Mouse (Mus musculus): ENCODE measurements around the gene Spaar. TPM values are rescaled to one million over a fixed set of nuclear protein-coding genes. Genes with fewer than 3 reads are reported as not detected.

Gene Spaar
- 1 to 10 TPM in 2 of 4 experiments, under 1 TPM in 2; 0.50 to 1.2 (median 0.94) TPM for total RNA-seq (2022)

DNA sequence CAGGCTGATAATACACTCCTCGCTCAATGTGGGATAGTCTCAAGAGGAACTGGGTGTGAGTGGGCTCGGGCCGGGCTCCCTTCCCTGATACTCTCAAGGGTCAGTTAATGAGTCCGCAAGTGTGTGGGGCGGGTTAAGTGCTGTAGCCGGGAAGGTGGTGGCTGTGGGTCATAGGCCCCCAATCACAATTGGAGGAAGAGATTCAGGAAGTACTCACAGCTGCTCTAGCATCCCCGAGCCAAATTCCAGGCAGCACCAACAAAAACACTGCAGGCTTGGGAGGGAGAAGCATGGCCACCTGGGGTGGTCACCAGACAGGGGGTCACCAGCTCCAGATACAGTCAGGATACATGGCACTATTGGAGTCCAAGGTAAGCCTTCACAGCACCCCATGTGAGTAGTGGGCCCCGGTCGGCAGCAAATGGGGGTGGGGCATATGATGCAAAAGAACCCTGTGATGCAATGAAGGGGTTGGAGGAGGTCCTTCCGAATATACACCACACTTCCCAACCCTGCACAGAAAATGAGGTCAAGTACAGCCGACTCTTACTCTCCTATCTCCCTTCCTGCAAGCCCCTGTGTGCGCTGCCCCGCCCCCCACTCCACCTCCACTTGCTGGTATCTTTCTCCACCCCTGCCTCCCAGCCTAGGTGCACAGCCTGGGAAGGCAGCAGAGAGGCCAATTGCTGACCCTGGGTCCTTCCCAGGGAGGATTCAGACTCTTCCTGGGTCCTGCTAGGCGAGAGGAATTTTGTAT, at the start of gene Spaar:
Gene Spaar, plus strand, starts transcription at position 241 of the 757 bp plus-strand sequence.
- no peak for DNase-seq (ENCODE audit: low spot score in 2 of 2)

DNA sequence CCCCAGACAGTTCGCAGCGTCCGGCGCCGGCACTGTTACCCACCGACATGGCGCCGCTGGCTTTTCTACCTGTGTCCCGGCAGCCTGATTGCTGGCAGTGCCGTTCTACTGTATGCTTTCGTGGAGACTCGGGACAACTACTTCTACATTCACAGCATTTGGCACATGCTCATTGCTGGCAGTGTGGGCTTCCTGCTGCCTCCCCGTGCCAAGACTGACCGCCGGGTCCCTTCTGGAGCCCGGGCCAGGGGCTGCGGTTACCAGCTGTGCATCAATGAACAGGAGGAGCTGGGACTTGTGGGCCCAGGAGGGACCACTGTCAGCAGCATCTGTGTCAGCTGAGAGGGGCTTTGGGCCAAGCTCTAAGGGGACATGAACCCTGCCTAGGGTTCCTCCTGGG, 39.8 kb upstream of the Spaar start:
- DNase-seq (ENCODE audit: low spot score in 2 of 2) = no peak

DNA sequence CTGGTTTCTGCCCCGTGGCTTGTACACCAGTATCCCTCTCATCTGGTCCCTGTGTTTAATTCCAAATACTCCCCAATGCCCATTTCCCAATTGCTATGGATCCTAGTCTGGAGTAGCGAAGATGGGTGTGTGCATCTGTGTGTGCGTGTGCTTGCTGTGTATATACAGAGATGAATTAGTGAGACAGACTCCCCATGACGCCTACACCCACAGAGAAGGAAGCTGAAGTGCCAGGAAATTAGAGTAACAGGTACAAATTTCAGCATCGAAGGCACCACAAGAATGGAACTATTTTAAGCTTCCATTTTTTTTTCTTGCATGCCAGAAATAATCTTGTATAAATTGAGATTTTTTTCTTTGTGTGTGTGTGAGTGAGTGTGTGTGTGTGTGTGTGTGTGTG, 38.8 kb upstream of the Spaar start:
- DNase-seq (ENCODE audit: low spot score in 2 of 2) = no peak

DNA sequence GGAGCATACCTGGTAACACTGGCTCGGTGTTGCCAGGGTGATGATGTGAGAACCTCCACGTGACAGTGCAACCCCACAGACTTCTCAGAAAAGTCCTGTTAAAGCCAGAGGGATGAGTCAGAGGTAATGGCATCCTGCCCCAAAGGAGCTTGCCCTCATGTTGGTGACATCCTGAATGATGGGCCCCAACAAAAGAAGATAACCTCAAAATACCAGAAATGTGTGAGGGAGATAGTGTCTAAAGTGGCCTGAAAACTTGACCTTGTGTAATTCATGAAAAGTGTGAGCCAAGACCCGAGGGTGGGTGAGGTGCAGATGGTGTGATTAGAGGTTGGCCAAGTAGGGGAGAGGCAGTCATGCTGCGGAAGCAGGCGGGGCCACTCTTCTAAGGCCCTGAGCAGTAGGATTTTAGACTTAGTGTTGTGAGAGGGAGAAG, 36.0 kb upstream of the Spaar start:
- DNase-seq (ENCODE audit: low spot score in 2 of 2) = no peak

DNA sequence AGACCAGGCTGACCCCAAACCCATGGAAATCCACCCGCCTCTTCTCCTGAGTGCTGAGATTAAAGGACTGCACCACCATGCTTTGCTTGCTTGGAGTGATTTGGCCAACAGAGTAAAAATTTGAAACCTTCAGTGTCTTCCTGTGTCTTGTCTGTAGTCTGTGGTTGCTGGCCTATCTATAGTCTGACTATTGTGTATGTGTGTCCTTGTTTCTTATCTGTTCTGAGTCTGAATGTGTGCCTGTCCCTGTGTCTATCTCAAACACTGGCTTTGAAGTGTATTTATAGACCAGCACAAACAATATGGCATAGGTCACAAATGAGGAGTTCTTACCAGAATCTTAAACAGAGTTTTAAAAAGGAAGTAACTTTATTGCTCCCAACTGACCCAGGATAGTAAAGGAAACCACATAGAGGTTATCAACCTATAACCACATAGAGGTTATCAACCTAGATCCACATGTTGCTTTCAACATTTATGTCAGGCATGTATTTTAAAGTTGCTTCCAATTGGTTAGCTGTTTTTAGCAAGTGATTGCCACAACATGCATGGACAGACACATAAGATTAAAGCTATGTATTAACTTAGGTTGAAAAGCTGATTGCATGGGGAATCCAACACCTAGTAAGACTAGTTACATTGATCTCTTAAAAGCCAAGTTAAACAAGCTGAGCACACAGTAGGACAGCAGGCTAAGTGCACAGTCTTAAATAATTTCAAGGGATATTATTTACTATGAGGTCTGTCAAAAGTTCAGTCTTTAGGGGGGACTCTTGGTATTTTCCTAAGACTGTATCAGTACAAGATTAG, 35.2 kb upstream of the Spaar start:
- no peak for DNase-seq (ENCODE audit: low spot score in 2 of 2)

DNA sequence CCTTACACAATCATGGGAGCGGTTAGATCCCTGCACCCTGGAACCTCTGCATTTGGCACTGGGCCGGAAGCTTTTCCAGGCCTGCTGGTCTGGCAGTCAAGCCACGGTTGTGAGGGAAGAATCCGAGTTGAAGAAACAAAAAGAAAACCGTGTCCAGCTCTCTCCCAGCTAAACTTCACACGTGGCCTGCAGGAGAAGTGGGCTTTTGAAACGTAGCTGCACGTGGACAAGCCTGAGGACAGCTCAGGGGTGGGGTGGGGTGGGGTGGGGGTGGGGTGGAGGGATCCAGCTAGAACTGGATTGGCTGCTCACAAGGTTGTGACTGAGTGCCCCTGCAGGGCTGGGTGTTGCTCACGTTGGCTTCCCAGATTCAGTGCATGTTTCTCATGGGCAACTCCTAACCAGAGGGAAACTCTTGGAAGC, 34.6 kb upstream of the Spaar start:
- no peak for DNase-seq (ENCODE audit: low spot score in 2 of 2)

DNA sequence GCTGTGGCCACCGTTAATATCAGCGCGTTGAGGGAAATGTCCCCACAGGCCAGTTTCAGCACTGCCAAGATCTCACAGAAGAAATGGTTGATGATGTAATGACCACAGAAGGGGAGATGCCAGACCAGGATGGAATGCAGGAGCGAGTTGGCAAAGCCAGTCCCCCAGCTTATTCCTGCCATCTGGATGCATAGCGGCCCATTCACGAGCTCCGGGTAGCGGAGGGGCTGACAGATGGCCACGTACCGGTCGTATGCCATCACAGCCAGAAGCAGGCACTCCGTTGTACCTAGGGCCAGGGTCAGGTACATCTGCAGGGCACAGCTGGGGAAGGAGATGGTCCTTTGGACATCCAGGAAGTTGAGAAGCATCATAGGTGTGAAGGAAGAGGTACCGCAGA, 33.3 kb upstream of the Spaar start:
- DNase-seq (ENCODE audit: low spot score in 2 of 2) = no peak

DNA sequence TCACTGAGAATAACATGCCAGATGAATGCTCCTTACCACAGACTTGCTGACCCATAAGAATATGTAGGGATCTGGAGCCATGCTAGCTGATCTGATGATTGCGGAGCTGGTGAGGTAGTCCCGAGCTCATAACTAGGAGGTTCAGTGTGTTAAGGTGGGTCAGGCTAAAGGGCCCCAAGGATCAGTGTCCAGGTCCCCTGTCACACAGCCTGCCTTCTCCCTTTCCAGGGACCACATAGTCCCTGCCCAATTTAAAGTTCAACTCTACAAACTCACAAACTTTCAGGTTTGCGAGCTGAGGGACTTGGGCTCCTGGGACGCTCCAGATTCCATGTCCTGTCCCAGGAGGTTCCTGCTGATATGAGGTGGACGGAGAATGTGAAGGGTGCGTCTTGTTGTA, 29.1 kb upstream of the Spaar start, which contains the start of gene Olfr70:
Gene Olfr70, minus strand, starts transcription at position 101 of the 400 bp plus-strand sequence.
- DNase-seq (ENCODE audit: low spot score in 2 of 2) = no peak

DNA sequence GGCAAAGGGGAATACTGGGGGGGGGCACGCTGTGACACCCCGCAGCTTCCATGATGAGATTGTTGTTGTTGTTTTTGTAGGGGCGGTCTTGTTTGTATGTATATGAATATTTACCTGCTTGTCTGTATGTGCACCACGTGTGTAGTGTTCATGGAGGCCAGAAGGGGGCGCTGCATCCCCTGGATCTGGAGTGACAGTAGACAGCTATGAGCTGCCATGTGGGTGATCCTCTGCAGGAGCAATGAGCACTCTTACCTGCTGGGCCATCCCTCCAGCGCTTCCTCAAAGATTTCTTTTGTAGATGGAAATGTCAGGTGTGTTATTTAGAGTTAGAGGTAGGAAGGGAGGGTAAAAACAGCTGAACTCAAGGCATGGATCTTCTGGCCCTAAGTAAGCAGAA, 26.4 kb upstream of the Spaar start:
- DNase-seq (ENCODE audit: low spot score in 2 of 2) = no peak

DNA sequence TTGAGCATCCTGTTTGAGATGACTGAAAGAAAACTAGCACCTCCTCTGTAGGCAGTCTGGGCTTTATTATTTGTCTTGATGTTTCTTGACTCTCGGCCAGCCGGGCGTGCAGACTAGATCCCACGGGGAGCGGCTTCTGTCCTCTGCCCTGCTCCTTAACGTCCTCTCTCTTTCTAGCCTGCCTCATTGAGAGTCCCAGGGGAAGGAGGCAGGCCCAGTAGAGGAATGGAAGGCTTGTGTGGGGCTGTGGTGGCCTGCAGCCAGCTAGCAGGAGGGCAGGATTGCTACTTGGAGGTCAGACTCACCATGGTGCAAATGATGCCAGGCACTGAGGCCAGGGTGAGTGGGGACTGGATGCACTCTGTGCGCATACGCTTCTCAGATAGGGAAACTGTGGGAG, 26.0 kb upstream of the Spaar start:
- DNase-seq (ENCODE audit: low spot score in 2 of 2) = no peak

DNA sequence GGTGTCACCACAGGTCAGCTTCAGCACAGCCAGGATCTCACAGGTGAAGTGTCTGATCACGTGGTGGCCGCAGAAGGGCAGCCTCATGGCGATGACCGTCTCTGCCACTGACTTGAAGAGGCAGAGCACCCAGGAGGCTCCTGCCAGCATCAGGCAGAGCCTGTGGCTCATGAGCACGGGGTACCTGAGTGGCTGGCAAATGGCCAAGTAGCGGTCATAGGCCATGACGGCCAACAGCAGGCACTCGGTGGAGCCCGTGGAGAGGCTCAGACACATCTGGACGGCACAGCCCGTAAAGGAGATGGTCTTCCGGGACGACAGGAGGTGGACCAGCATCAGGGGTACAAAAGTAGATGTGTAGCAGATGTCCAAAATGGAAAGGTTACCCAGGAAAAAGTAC, 23.8 kb upstream of the Spaar start:
- no peak for DNase-seq (ENCODE audit: low spot score in 2 of 2)

DNA sequence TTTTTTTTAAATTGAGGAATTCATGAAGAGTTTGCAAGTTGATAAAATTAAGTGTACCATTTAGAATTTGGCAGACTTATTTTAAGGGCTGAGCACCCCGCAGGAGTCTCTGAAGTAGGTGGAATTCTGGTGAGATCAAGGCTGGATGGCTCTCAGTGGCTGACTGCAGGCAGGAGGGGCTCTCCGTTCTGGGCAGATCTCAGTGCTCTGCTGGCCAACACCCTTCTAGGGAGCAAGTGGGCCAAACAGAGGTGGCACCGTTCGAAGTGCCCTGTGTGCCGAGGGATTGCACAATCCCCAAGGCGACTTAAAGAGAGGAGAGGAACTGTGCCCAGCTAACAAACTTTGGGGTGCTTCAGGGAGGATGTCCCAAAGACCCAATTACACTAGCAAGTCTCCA, 20.0 kb upstream of the Spaar start, which contains the start of gene Olfr71:
Gene Olfr71, minus strand, starts transcription at position 387 of the 400 bp plus-strand sequence.
- no peak for DNase-seq (ENCODE audit: low spot score in 2 of 2)

DNA sequence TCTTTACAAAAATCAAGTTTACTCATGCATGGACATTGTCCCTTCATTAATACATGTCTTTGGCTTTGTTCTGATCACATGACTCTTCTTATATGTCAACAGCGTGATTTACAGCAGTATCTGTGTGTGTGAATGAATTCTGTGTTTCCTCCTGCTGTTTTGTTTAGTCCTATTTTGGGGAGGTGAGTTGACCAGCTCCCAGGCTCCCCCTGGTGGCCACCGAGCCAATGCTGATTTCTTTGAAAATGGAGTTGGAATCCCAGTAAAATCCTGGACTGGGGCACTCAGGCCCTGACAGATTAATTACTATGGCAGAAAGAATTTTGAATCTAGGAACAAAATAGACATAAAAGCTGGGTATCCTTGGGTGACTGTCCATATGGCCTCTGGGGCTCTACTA, 18.0 kb upstream of the Spaar start:
- DNase-seq (ENCODE audit: low spot score in 2 of 2) = peak in 1 of 2 experiments; percentile 78

DNA sequence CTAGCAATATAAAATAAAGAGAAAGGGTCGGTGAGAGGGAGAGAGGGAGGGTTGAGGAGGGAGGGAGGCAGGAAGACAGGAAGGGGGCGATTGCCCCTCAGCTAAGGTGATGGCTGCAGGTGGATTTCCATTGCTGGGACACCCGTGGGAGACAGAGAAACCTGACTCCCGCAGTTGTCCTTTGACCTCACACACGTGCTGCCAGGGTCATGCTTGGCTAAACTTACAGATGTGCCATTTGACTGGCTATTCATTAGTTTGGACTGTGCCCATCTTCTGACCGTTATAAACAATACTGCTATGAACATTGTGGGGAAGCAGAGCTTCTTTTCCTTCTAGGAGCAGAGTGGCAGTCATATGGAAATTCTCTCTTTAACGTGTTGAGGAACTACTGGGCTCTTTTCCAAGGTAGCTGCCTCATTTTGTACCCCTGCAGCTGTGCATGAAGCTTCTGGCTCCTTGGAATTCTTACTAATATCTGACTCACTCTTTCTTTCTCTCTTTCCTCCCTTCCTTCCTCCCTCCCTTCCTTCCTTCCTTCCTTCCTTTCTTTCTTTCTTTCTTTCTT, 16.1 kb upstream of the Spaar start:
- DNase-seq (ENCODE audit: low spot score in 2 of 2) = no peak

DNA sequence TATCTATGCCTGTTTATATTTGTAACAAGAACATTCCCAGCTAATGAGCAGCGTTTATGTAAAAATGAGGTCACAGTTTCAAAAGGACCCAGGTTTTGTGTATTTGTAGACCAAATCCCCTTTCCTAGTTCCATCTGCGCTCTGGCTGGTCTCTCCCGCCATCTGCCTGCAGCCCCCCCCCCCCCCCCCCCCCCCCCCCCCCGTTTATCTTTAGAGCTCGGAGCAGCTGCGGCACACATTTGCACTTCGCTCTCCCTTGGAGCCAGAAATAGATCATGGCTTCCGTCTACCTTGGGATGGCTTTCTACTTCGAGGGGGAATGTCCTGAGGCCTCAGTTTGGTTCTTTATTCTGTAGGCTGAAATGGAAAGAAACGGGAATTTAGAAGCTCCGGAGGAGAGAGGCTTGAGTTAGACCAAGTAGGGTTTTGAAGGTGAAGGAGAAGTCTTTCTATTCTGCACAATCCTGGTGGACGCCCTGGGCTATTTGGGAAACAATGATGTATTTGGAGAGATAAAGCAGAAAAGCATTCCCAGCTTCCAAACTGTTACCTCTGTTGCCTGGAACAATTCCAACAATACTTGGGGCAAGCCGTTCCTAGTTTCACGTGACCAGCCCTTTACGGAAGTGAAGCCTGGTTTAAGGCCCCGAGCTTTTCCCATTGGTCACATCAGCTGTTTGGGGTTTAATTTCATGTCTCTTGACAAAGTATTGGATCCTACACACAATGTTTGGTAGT, 9.2 kb upstream of the Spaar start:
- no peak for DNase-seq (ENCODE audit: low spot score in 2 of 2)

DNA sequence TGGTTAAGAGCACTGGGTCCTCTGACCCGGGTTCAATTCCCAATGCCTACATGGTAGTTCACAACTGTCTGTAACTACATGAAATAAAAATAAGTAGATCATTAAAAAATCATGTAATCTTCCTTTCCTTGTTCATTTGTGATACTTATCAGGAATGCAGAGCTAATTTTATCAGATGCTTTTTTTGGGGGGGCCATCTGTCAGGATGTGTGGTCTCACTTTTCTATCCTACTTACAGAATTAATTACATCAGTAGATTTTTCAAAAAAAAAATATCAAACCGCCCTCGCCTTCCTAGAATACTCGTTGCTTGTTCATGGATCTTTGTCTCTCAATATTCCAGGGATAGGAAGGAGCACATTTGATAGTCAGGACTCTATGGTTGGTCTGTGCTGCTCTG, 7.6 kb upstream of the Spaar start:
- DNase-seq (ENCODE audit: low spot score in 2 of 2) = no peak

DNA sequence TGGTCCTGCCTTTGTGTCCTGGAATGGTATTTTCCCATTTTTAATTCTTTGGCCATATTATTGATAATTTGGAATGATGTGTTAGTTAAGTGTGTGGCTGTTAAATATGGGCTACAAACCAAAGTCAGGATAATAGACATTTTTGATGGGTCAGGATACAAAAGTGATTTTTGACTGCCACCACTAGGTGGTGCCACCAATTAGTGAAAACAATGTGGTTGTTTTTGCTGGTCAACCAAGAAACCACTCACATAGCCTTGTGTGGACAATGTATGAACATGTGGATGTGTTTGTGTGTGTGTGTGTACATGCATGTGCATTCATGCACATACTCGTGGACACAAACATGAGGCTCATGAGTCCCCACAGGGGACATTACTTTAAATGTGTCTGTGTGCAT, 5.1 kb upstream of the Spaar start:
- DNase-seq (ENCODE audit: low spot score in 2 of 2) = no peak

DNA sequence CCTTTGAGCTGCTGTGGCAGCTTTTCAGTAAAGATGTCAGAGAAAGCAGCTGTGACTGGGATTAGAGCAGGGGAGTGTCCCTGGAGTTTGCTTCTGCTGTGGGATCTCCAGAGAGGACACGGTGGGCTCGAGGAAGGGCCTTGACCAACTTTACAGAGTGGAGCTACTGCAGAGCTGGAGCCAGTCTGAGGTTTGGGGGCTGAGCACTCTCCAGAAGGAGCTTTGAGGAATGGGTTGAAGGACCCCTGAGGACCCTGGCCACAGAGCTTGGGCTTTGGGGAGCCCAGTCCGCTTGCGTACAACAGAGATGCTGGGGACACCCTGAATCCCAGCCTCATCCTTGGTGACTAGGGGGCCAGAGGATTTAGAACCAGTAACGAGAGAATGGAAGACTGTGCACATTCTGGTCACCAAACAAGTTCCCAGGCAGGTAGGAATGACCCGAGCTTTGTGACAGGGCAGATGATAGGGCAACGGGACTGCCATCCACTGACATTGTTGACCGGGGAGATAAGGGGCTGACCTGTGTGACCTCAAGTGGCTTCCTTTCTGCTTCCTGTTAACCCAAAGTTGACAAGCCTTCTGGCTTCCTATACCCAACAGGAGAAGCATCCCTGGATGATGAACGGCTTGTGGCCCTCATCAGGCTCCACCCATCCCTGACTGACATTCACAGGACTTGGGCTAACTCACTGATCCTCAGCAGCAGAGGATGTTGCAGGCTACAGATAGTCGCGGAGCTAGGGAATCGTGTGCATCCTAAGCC, 3.4 kb upstream of the Spaar start:
- DNase-seq (ENCODE audit: low spot score in 2 of 2) = no peak

DNA sequence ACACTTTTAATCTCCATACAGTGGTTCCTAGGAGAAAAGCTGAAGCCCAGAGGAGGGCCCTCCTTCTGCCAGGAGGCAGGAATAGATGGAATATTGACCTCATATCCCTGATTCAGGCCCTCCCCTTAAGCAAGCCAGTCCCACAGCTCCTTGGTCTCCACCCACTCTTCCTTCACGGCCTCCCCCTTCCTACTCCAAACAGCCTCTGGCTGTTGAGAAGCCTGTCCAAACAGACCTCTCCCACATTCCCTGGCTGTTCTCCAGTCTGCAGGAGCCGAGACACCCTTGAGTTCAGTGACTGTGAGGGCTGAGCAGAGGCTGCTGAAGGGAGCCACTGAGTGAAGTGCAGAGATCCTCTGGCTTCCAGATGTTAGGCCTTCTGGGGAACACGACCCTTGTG, 2.8 kb upstream of the Spaar start, which contains the start of gene Hrct1:
Gene Hrct1, plus strand, starts transcription at position 194 of the 400 bp plus-strand sequence.
- no peak for DNase-seq (ENCODE audit: low spot score in 2 of 2)

DNA sequence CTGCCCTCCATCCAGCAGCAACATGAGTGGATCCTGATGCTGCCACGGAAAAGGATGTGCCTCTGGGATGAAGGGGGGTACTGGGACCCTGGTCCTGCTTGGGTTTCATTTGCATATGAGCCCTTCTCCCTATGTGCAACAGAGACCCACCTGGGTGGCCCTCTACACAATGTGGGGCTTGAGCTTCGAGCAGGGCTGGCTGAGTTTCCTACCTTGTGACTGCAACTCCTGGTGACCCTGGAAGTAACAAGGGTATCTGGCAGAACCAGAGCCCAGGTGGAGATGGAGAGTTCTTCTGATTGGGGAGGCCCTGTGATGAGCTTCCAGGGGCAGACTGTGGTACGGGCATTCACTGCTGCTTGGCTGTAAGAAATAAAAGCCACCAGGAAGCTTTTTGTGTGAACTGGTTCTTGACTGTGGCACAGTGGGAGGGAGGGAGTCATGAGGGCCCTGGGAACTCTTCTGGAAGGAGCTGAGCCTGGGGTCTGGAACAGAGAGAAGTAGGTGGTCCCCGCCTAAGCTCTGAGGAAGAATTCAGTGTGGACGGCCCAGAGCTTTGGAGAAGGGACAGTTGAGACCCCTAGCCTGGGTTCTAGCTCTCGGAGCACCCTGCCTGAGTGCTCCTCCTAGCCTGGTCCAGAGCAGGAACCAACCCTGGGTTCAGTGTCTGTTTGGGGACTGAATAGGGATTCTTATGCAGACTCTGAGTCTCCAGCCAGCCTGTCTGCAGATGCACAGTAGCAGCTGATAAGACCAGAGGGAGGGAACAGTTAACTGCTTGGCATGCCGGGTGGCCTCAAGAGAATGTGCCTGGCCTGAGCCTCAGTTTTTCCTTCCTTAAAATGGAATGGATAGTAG, 1.9 kb upstream of the Spaar start:
- no peak for DNase-seq (ENCODE audit: low spot score in 2 of 2)

Measured in layer of hippocampus, adult 8-10 months (tissue).